Mouse (Mus musculus) adrenal gland, postnatal 0 days (tissue): ENCODE data around the gene Fam19a3. TPM values are rescaled to one million over a fixed set of nuclear protein-coding genes. Genes with fewer than 3 reads are reported as not detected.

ENCODE experiments used
- polyA plus RNA-seq: library from polyadenylated mRNA; unstranded; fragments of >200 nt; fragmentation: Nextera tagmentation; extraction: Ambion mirVana; gene quantifications from 2 replicates; pipeline ENCODE4 v1.2.1, GENCODE M21; 2015

Gene Fam19a3
- polyA plus RNA-seq: 0.05 TPM in 1 of 2 replicates, not detected in the other

DNA sequence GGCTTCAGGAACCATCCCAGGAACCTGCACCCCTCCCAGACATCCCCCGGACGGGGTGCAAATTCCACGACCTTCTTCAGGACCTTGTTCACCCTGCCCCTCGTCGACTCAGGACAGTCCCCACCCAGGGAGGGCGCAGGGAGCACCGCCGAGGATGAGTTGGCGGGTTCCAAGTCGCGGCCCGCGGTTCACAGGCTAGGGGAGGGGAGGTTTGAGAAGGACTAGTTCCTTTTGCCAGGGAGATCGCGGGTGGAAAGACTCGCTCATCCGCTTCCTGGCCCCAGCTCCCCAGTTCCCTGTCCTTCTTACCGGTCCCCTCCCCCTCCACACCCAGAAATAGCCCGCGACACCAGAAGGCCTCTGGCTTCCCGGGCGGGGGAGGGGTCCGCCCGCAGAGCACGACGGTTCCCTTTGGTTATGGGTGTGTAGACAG, at the start of gene Fam19a3:
TSS of gene Fam19a3 (minus strand) at position 370 of the 433 bp plus-strand sequence.

DNA sequence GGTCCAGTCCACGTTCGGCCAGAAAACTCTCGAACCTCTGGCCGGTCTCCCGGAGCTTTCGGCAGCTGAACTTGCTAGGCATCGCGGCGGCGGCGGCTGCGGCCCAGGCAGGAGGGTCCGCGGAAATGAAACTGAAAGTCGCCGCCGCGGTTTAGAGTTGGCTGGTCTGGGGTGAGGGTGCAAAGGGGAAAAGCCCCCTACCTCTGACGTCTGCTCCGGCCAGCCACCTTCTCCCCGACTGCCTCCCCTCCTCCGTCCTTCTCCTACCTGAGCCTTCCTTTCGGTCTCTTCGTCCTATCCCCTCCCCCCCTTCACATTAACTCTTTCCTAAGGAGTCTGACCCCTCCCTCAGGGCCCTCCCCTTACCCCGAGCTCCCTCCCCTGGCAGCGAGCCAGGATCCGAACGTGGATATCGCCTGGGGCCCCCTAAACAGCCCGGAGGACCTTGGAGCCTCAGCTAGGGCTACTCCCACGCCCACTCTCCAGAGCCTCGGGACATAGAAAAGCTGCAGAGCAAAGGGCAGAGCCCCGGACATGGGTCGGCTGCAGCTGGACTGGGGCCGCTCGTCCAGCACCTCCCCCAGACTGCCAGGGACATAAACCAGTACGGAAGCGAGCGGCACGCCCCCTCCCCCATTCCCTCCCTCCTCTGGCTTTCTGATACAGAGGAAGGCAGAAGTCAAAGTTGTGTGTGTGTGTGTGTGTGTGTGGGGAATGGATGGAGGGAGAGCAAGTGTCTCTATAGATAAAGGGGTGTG, 36.5 kb upstream of the Fam19a3 start, which contains the start of gene Mov10:
TSS of gene Mov10 (minus strand) at position 573 of the 758 bp plus-strand sequence.

DNA sequence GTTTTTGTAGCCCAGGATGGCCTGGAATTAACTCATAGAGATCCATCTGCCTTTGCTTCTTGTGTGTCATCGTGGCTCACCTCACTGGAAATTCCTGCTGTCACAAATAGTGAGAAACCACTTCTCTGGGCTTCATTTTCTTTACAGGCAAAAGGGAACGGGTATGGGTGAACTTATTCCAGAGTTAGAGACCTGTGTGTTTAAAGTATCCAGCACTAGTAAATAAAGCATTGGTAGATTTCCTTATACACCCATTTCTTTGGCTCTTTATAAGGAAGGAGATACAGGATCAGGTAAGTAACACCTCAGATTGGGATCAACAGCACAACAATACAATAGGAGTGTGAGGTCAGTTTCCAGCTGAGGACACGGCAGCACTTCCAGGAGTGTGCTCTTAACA, 6.4 kb upstream of the Fam19a3 start, which contains the start of gene Rhoc:
TSS of gene Rhoc (plus strand) at position 301 of the 400 bp plus-strand sequence.

DNA sequence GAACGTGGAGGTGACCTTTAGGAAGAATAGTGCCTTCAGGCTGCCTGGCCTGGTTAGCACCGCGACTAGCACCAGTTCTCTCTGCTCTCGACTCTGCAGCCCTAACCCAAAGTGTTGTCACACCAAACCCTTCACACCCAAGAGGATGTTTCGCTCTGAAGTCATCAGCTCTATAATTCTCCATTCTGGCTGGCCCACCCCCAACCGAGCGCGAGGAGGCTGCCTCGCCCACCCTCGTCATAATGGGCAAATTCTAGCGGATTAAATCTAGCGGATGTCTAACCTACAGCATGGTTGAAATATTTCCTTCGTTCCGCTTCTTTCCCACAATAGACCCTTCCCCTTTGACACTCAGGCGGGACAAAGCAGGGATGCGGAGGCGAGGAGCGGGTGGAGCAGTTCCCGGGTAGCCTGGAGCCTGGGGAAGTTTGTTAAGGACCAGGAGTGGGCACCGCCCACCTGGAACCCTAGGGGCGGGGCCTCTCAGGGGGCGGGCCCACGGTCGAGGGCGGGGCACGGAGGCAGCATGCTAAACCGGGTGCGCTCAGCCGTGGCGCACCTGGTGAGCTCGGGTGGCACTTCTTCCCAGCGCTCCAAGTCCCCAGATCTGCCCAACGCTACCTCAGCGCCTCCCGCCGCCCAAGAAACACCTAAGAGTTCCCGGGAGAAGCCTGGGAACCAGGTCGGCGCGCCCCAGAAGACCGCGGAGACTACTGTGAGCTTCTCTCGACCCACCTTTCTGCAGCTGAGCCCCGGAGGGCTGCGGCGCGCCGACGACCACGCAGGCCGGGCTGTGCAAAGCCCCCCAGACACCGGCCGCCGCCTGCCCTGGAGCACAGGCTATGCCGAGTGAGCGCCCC, 849 bp downstream of the Fam19a3 start, which contains the start of gene Ppm1j:
TSS of gene Ppm1j (plus strand) at position 496 of the 860 bp plus-strand sequence.

Other genes starting within 250 kb of the Fam19a3 start
- 34.8 and 40.0 TPM in 2 replicates for gene Slc16a1, start 143.2 kb downstream of the Fam19a3 start, polyA plus RNA-seq
- 1.3 and 2.7 TPM in 2 replicates for gene Ppm1j, start 784 bp downstream of the Fam19a3 start, polyA plus RNA-seq
- gene Rhoc, start 6.5 kb upstream of the Fam19a3 start, polyA plus RNA-seq: 181 and 196 TPM in 2 replicates
- 30.3 and 45.5 TPM in 2 replicates for gene Mov10, start 36.7 kb upstream of the Fam19a3 start, polyA plus RNA-seq
- gene St7l, start 82.2 kb upstream of the Fam19a3 start, polyA plus RNA-seq: 26.1 and 34.7 TPM in 2 replicates
- 99.2 and 116 TPM in 2 replicates for gene Capza1, start 82.7 kb upstream of the Fam19a3 start, polyA plus RNA-seq
- 4.5 and 12.5 TPM in 2 replicates for gene Wnt2b, start 180.1 kb upstream of the Fam19a3 start, polyA plus RNA-seq